Mouse (Mus musculus) midbrain, embryonic 16.5 days (tissue): Measurements from ENCODE around the gene Eapp. TPM values are rescaled to one million over a fixed set of nuclear protein-coding genes. Genes with fewer than 3 reads are reported as not detected.
"Not testable (repeated sequence)": the region's sequence is repeated elsewhere in the genome, so short reads cannot be mapped to it uniquely, and the experiment has no call there.

Experiments
- ATAC-seq: fragments of 200-750 bp; cut with Nextera tagmentation; 2 replicates; pipeline ENCODE4 v1.8.0; 2017; ENCODE audit warnings: moderate TSS enrichment
- H3K27ac ChIP-seq: fragments of 300-500 bp; sonication (generic); 2 replicates; pipeline ENCODE4 v1.5.1; 2014; ENCODE audit warnings: mild to moderate bottlenecking, low read length, mixed read lengths
- H3K27me3 ChIP-seq: fragments of 300-500 bp; sonication (generic); 2 replicates; pipeline ENCODE4 v1.6.1; 2014; ENCODE audit warnings: low read depth, low read length, mixed read lengths; ENCODE audit not compliant: control insufficient read depth, insufficient read depth
- H3K36me3 ChIP-seq: fragments of 300-500 bp; sonication (generic); 2 replicates; pipeline ENCODE4 v1.6.1; 2014; ENCODE audit warnings: mild to moderate bottlenecking, low read length, moderate library complexity, mixed read lengths; ENCODE audit not compliant: control insufficient read depth, insufficient read depth
- H3K4me1 ChIP-seq: fragments of 300-500 bp; sonication (generic); 2 replicates; pipeline ENCODE4 v1.6.1; 2014; ENCODE audit warnings: mild to moderate bottlenecking, low read length, mixed read lengths; ENCODE audit not compliant: control insufficient read depth, insufficient read depth
- H3K4me2 ChIP-seq: fragments of 300-500 bp; sonication (generic); 2 replicates; pipeline ENCODE4 v1.6.1; 2014; ENCODE audit warnings: mild to moderate bottlenecking, low read length, mixed read lengths
- H3K4me3 ChIP-seq: fragments of 300-500 bp; sonication (generic); 2 replicates; pipeline ENCODE4 v1.5.1; 2014; ENCODE audit warnings: low read depth, mild to moderate bottlenecking, low read length, moderate library complexity, mixed read lengths
- H3K9ac ChIP-seq: fragments of 300-500 bp; sonication (generic); 2 replicates; pipeline ENCODE4 v1.6.1; 2014; ENCODE audit warnings: low read depth, low read length, mixed read lengths
- H3K9me3 ChIP-seq: fragments of 300-500 bp; sonication (generic); replicated peaks from 2 replicates; pipeline ENCODE4 v1.6.1; 2014; ENCODE audit warnings: mild to moderate bottlenecking, low read length, mixed read lengths; ENCODE audit not compliant: control insufficient read depth, poor library complexity, severe bottlenecking
- WGBS: fragments of 180-500 bp; shearing (Covaris S2); extraction: QIAGEN DNeasy Blood & Tissue Kit; methylation state at CpG from one replicate; pipeline ENCODE4 v1.1.7; 2014; 5-methylcytosine and 5-hydroxymethylcytosine counted together
- polyA plus RNA-seq: library from polyadenylated mRNA; unstranded; fragments of >200 nt; fragmentation: Nextera tagmentation; extraction: Ambion mirVana; gene quantifications from 2 replicates; pipeline ENCODE4 v1.2.1, GENCODE M21; 2015

Gene Eapp
- polyA plus RNA-seq, 1 experiment from 2014 or later, result 84.0 TPM

DNA sequence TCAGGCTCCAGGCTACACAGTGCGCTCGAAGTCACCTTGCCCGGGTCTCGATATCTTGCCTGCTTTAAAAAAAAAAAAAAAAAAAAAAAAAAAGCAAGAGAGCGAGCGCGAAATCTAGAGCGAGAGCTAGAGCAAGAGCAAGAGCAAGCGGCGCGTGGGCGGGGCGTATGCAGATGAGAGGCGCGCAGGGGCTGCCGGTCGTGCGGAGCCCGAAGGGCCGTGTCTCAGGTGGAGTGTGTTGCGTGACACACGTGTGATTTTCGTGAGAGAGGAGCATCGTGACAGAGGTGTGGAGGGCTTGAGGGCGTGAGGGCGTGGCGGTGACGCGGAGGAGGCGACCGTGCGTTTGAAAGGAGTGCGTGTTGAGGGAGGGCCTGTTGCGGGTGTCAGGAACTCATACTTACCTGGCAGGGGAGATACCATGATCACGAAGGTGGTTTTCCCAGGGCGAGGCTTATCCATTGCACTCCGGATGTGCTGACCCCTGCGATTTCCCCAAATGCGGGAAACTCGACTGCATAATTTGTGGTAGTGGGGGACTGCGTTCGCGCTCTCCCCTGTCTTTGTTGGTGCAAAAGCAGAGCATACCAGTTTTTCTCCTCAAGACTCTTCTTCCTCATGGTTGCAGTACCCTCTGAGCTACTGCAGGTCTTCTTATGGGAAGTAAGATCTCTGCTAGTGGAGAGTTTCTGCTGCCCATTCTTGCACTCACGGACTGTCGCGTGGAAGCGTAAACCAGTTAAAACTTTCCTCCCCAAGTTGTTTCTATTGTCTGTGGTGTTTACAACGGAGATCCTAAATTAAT lies 18.3 kb upstream of the Eapp start:
- not testable (repeated sequence) for H3K9me3 ChIP-seq, H3K4me1 ChIP-seq, H3K4me2 ChIP-seq, H3K27me3 ChIP-seq, H3K27ac ChIP-seq, H3K9ac ChIP-seq, H3K4me3 ChIP-seq, H3K36me3 ChIP-seq
- 0% methylated on average over 1 of the region's 48 CpGs for WGBS
- peak; percentile 59 for ATAC-seq

DNA sequence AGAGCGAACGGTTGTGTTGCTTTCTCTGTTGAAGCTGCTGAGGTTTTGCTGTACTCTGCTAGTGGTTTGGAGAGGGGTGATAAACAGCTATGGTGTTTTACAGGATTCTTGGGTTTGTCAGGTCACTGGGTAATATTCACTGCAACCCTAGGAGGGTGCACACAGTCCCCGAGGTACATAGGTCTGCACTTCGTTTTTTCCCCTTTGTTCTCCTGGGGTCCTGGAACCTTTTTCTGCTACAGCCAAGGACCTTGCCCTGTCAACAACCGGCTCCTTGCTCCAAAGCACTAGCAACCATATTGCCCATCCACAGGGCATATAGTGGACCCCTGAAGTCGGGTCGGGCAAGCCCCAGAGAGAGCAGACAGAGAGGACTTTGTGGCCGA lies 14.8 kb upstream of the Eapp start:
- 2% methylated on average over 3 of the region's 8 CpGs for WGBS

DNA sequence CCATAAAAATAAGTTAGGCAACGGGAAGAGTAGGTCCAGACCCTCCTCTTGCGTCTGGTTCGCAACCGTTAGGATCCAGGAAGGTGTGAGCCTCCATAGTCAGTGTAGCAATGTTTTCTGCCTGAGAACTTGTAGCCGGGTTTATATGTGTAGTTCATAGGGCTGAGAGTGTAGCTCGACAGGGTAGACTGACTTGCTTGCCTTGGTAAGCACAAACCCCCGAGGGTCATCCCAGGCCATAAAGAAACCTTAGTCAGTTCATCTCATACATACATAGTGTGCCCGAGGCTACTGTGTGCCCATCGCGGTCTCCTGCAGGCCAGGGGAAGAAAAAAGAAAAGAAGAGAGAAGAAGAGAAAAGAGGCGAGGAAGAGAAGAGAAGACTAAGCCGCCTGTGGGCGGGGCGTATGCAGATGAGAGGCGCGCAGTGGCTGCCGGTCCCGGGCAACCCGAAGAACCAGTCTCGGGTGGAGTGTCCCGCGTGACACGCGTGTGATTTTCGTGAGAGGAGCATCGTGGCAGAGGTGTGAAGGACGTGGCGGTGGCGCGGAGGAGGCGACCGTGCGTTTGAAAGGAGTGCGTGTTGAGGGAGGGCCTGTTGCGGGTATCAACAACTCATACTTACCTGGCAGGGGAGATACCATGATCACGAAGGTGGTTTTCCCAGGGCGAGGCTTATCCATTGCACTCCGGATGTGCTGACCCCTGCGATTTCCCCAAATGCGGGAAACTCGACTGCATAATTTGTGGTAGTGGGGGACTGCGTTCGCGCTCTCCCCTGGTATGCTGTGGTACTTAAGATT lies 14.2 kb upstream of the Eapp start:
- not testable (repeated sequence) for H3K4me2 ChIP-seq, H3K9me3 ChIP-seq, H3K36me3 ChIP-seq, H3K4me1 ChIP-seq, H3K27ac ChIP-seq, H3K4me3 ChIP-seq, H3K9ac ChIP-seq, H3K27me3 ChIP-seq
- peak; percentile 84 for ATAC-seq
- WGBS, result 1% methylated on average over 8 of the region's 44 CpGs

More for the DNA sequence above, 14.8 kb upstream of the Eapp start:
- not testable (repeated sequence) for H3K9me3 ChIP-seq, H3K9ac ChIP-seq, H3K27me3 ChIP-seq, H3K4me3 ChIP-seq, H3K4me1 ChIP-seq, H3K36me3 ChIP-seq, H3K4me2 ChIP-seq
- 0 out of 2 replicates have a peak overlapping the region, but pooled peaks have one; percentile 60 for H3K27ac ChIP-seq
- ATAC-seq, result peak; percentile 88; the same call in 1 of the 2 replicates

DNA sequence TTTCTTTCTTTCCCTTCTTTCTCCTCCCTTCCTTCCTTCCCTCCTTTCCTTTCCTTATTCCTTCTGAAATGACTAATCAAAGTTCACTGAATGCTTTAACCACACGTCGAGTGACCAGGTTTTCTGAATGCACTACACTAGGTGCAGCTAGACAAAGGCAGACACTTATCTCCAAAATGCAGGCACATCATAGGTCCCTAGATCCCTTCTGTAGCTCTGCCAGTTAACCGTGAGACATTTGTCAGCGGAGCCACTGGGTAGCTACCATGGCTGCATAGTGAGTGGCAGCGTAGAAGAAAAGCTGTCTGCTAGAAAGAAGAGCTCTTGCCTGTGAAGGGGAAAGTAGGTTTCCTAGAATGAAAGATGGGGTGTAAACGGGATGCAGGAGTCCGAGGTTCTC lies 3.7 kb upstream of the Eapp start:
- WGBS, result 74% methylated on average over 7 of the region's 7 CpGs

DNA sequence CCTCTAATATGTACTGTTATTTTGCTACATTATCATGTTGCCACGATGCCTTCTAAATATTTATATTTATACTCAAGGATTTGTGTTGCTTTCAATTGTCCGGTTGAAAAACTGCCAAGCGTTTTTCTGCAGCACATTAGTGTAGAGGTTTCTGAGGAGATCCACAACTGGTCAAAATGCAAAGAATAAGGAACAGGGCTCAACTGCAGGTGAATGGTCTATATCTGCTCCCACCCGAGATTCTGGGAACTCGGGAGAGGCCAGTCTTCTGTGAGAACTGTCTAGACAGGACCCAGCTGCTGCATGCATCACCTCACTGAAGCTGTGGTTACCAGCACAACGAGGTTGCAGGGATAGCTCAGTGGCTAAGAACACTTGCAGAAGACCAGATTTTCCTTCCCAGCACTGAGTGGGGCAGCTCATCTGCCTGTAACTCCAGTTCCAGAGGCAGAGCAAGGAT lies 2.1 kb upstream of the Eapp start:
- H3K27ac ChIP-seq, result peak overlapping the region; percentile 50
- H3K4me3 ChIP-seq, result no peak overlapping the region
- ATAC-seq, result no peak
- no peak overlapping the region for H3K9ac ChIP-seq
- no peaks in the 10 kb centered on the region for H3K36me3 ChIP-seq
- H3K27me3 ChIP-seq, result no peaks in the 10 kb centered on the region
- WGBS, result 64% methylated on average over 6 of the region's 6 CpGs
- peaks cover 16% of the 10 kb centered on the region for H3K4me1 ChIP-seq
- H3K4me2 ChIP-seq, result no peak overlapping the region
- H3K9me3 ChIP-seq, result no peaks in the 10 kb centered on the region

More for the DNA sequence above, 3.7 kb upstream of the Eapp start:
- H3K27ac ChIP-seq, result no peak overlapping the region
- no peaks in the 10 kb centered on the region for H3K9me3 ChIP-seq
- no peaks in the 10 kb centered on the region for H3K36me3 ChIP-seq
- peaks cover 6% of the 10 kb centered on the region for H3K4me1 ChIP-seq
- no peak overlapping the region for H3K4me3 ChIP-seq
- ATAC-seq, result no peak
- no peak overlapping the region for H3K9ac ChIP-seq
- no peak overlapping the region for H3K4me2 ChIP-seq
- H3K27me3 ChIP-seq, result no peaks in the 10 kb centered on the region

DNA sequence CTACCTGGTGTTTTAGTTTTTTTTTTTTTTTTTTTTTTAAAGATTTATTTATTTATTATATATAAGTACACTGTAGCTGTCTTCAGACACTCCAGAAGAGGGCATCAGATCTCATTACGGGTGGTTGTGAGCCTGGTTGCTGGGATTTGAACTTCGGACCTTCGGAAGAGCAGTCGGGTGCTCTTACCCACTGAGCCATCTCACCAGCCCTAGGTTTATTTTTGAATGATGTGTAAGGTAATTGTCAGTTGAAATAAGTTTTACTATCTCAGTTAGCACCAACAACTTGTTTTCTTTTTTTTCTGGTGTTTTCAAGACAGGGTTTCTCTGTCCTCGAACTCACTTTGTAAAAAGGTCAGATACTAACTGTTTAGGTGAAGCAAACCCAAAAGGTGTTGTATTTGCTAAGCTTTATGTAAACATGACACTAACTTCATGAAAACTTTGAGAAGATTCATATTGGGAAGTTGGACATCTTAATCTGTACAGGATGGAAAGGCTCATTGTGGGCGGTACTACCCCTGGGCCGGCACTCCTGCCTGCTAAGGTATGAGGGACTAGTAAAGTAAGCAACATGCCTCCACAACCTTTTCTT lies 1.4 kb upstream of the Eapp start:
- no peaks in the 10 kb centered on the region for H3K9me3 ChIP-seq
- peaks cover 17% of the 10 kb centered on the region for H3K4me1 ChIP-seq
- peak; percentile 29 for ATAC-seq
- no peak overlapping the region for H3K9ac ChIP-seq
- H3K27ac ChIP-seq, result peak overlapping the region; percentile 50
- H3K27me3 ChIP-seq, result no peaks in the 10 kb centered on the region
- no peak overlapping the region for H3K4me2 ChIP-seq
- H3K36me3 ChIP-seq, result no peaks in the 10 kb centered on the region
- no peak overlapping the region for H3K4me3 ChIP-seq
- 8% methylated on average over 7 of the region's 7 CpGs for WGBS

DNA sequence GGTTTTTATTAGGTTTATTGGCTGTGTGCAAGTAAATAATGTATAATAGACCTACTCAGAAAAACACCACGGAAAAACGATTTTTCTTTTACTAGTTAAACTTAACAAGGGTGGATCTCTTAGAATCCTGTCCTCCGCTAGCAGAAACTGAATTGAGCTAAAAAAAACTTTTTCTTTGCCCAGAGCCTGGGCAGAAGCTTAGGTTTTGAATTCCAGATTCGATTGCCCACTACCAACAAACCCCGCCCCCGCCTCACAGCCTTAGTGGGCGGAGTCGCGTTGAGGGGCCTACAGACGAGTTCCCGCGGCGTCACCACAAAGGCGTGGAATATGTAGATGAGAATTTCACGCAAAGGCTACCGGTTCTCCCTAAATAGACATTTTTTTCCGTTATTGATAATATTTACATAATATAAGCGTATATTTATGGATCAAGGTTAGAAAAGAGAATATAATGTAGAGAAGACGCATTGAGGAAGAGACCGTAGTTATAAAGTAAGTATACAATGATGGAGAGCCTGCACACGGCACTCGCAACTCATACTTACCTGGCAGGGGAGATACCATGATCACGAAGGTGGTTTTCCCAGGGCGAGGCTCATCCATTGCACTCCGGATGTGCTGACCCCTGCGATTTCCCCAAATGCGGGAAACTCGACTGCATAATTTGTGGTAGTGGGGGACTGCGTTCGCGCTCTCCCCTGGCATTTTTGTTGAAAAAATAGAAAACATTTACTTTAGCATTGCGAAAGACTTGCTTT lies 725 bp upstream of the Eapp start:
- H3K4me2 ChIP-seq, result peak overlapping the region; percentile 66
- WGBS, result under 1% methylated on average over 32 of the region's 32 CpGs
- H3K4me1 ChIP-seq, result peaks cover 17% of the 10 kb centered on the region
- peak overlapping the region; percentile 98 for H3K27ac ChIP-seq
- no peaks in the 10 kb centered on the region for H3K36me3 ChIP-seq
- H3K4me3 ChIP-seq, result peak overlapping the region; percentile 79
- no peaks in the 10 kb centered on the region for H3K9me3 ChIP-seq
- peak; percentile 89 for ATAC-seq
- no peaks in the 10 kb centered on the region for H3K27me3 ChIP-seq
- peak overlapping the region; percentile 95 for H3K9ac ChIP-seq

DNA sequence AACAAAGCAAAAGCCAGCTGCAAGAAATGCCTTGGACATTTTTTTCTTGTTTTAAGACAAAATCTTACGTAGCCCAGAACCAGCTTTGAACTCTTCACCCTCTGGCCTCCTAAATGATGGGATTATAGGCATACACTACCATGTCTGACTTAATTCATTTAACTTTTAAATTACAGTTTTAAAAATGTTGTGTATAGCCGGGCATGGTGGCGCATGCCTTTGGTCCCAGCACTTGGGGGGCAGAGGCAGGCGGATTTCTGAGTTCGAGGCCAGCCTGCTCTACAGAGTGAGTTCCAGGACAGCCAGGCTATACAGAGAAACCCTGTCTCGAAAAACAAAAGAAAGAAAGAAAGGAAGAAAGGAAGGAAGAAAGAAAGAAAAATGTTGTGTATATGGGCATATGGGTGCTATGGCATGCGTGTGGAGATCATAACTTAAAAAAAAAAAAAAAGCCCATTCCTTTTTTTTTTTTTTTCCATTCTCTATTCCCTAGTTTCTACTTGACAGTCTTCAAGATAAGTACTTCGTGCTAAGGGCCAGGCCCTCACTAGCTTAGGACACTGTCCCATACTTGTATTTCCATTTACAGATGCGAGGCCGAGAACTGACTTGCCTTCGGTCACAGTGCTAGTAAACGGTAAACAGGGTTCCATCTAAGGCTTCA lies 718 bp downstream of the Eapp start:
- peaks cover 8% of the 10 kb centered on the region for H3K36me3 ChIP-seq
- WGBS, result 38% methylated on average over 12 of the region's 12 CpGs
- H3K27ac ChIP-seq, result peak overlapping the region; percentile 98
- ATAC-seq, result no peak
- no peaks in the 10 kb centered on the region for H3K9me3 ChIP-seq
- peak overlapping the region; percentile 95 for H3K9ac ChIP-seq
- H3K27me3 ChIP-seq, result no peaks in the 10 kb centered on the region
- H3K4me3 ChIP-seq, result peak overlapping the region; percentile 79
- H3K4me1 ChIP-seq, result peaks cover 17% of the 10 kb centered on the region
- peak overlapping the region; percentile 66 for H3K4me2 ChIP-seq
